Mouse (Mus musculus): ENCODE measurements at regions not wholly inside any gene's neighbourhood (a gene's known extent, or its start where the extent isn't known, plus 50 kb on each side); places are given as distances from the start of the nearest gene placed in this dataset.

DNA sequence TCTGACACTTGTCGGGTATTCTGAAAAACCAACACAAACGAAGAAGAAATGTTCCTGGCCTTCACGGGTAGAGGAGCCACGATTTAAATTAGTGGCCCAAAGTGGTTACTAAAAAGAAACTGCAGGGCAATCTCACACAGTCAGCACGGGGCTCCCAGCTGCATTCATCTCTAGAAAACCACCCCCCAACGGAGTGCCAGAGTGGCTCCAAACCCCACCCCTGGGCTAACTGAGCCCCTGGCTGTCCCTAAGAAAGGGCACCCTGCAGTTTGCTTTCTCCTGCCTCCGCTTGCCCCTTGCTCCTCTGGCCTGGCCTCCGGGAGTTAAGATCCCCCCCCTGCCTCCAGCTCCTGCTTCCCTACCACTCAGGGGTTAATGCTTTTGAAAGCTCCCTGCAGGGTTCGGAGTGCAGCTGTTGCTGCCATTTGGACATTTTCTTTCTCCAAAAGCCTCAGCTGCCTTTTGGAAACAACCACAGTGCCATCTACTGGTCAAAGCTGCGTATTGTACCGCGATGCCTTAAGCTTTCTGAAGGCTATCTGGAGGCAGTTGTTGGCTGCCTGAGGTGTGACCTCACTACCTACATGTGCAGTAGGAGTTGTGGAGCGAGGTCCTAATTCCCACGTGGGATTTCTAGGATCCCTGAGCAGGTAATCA is 92.9 kb upstream of the Castor2 start:
- H3K36me3 ChIP-seq (ENCODE audit: control insufficient read depth, insufficient read depth, low read length) = no peaks in the 10 kb centered on the region
- H3K27me3 ChIP-seq (ENCODE audit: control insufficient read depth, insufficient read depth, low read length) = no peaks in the 10 kb centered on the region
- peak overlapping the region; percentile 45; the same call in 1 of the 2 replicates for H3K4me2 ChIP-seq (ENCODE audit: low read depth, low read length)
- peak; percentile 77; the same call in 1 of the 2 replicates for ATAC-seq (ENCODE audit: low read depth)
- H3K9me3 ChIP-seq (ENCODE audit: control insufficient read depth, low read length) = no peaks in the 10 kb centered on the region
- no peak overlapping the region for H3K27ac ChIP-seq (ENCODE audit: low read depth, low read length)
- H3K4me1 ChIP-seq (ENCODE audit: control insufficient read depth, insufficient read depth, low read length) = peaks cover 5% of the 10 kb centered on the region
- H3K9ac ChIP-seq (replicated peaks; ENCODE audit: low read depth, low read length) = no peak overlapping the region
- H3K4me3 ChIP-seq (ENCODE audit: low read depth, low read length) = no peak overlapping the region
- WGBS = under 1% methylated on average over 14 of the region's 14 CpGs

- H3K4me1 ChIP-seq (ENCODE audit: control insufficient read depth, insufficient read depth, low read length) = peaks cover 5% of the 10 kb centered on the region
- WGBS = 28% methylated on average over 3 of the region's 3 CpGs
These were observed 93.5 kb upstream of the Castor2 start for GRCm38 (mm10) chr5:134006001-134006400.

DNA sequence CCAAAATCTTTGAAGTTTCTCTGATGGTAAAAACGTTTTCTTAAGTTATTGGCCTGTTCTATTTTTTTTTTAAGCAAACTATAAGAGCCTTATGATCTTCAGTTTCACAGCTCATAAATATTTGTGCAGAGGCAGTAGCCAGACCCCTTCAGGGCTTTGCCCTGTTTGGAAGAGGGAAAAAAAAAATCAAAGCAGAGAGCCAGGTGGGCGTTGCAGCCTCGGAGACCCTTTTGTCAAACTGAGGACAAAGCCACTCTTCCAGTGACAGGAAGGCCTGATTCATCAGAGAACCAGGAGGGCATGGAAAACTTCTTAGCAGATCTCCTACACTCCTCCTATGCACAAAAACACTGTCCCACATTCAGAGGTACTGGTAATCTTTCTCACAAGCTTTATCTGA is 99.4 kb upstream of the Castor2 start:
- no peaks in the 10 kb centered on the region for H3K27me3 ChIP-seq (ENCODE audit: control insufficient read depth, insufficient read depth, low read length)
- no peak overlapping the region for H3K4me3 ChIP-seq (ENCODE audit: low read depth, low read length)
- H3K4me2 ChIP-seq (ENCODE audit: low read depth, low read length) = no peak overlapping the region
- no peak overlapping the region for H3K27ac ChIP-seq (ENCODE audit: low read depth, low read length)
- H3K9me3 ChIP-seq (ENCODE audit: control insufficient read depth, low read length) = no peaks in the 10 kb centered on the region
- WGBS = 6% methylated on average over 3 of the region's 3 CpGs
- no peaks in the 10 kb centered on the region for H3K4me1 ChIP-seq (ENCODE audit: control insufficient read depth, insufficient read depth, low read length)
- no peak overlapping the region for H3K9ac ChIP-seq (replicated peaks; ENCODE audit: low read depth, low read length)
- H3K36me3 ChIP-seq (ENCODE audit: control insufficient read depth, insufficient read depth, low read length) = no peaks in the 10 kb centered on the region
- no peak for ATAC-seq (ENCODE audit: low read depth)

More at GRCm38 (mm10) chr5:134006001-134006400, 93.5 kb upstream of the Castor2 start:
- Histone ChIP-seq H3K9ac (replicated peaks; ENCODE audit: low read depth, low read length) (no peak overlapping the region), H3K27ac (ENCODE audit: low read depth, low read length) (no peak overlapping the region), H3K36me3 (ENCODE audit: control insufficient read depth, insufficient read depth, low read length) (no peaks in the 10 kb centered on the region), H3K4me2 (ENCODE audit: low read depth, low read length) (no peak overlapping the region), H3K27me3 (ENCODE audit: control insufficient read depth, insufficient read depth, low read length) (no peaks in the 10 kb centered on the region), H3K9me3 (ENCODE audit: control insufficient read depth, low read length) (no peaks in the 10 kb centered on the region), H3K4me3 (ENCODE audit: low read depth, low read length) (no peak overlapping the region)
- ATAC-seq (ENCODE audit: low read depth) = no peak

GRCm38 (mm10) chr5:133999698-134000097 is 99.8 kb upstream of the Castor2 start:
- Histone ChIP-seq H3K9me3 (ENCODE audit: control insufficient read depth, low read length) (no peaks in the 10 kb centered on the region), H3K4me3 (ENCODE audit: low read depth, low read length) (no peak overlapping the region), H3K27me3 (ENCODE audit: control insufficient read depth, insufficient read depth, low read length) (no peaks in the 10 kb centered on the region), H3K4me2 (ENCODE audit: low read depth, low read length) (no peak overlapping the region), H3K4me1 (ENCODE audit: control insufficient read depth, insufficient read depth, low read length) (no peaks in the 10 kb centered on the region), H3K36me3 (ENCODE audit: control insufficient read depth, insufficient read depth, low read length) (no peaks in the 10 kb centered on the region), H3K27ac (ENCODE audit: low read depth, low read length) (no peak overlapping the region), H3K9ac (replicated peaks; ENCODE audit: low read depth, low read length) (no peak overlapping the region)
- no peak for ATAC-seq (ENCODE audit: low read depth)
- WGBS = 7% methylated on average over 5 of the region's 5 CpGs

- Histone ChIP-seq H3K36me3 (ENCODE audit: control insufficient read depth, insufficient read depth, low read length) (no peaks in the 10 kb centered on the region), H3K4me2 (ENCODE audit: low read depth, low read length) (no peak overlapping the region), H3K4me1 (ENCODE audit: control insufficient read depth, insufficient read depth, low read length) (no peaks in the 10 kb centered on the region; the same call in 1 of the 2 replicates), H3K27ac (ENCODE audit: low read depth, low read length) (no peak overlapping the region), H3K9me3 (ENCODE audit: control insufficient read depth, low read length) (no peaks in the 10 kb centered on the region), H3K27me3 (ENCODE audit: control insufficient read depth, insufficient read depth, low read length) (no peaks in the 10 kb centered on the region), H3K9ac (replicated peaks; ENCODE audit: low read depth, low read length) (no peak overlapping the region), H3K4me3 (ENCODE audit: low read depth, low read length) (no peak overlapping the region)
- no peak for ATAC-seq (ENCODE audit: low read depth)
- 31% methylated on average over 2 of the region's 2 CpGs for WGBS
These were observed 107.5 kb upstream of the Castor2 start for GRCm38 (mm10) chr5:133991994-133992393.

GRCm38 (mm10) chr5:133991556-133991955 is 108.0 kb upstream of the Castor2 start:
- WGBS = 14% methylated on average over 3 of the region's 3 CpGs
- ATAC-seq (ENCODE audit: low read depth) = no peak
- no peak overlapping the region for H3K9ac ChIP-seq (replicated peaks; ENCODE audit: low read depth, low read length)
- no peak overlapping the region for H3K27ac ChIP-seq (ENCODE audit: low read depth, low read length)
- no peak overlapping the region for H3K4me3 ChIP-seq (ENCODE audit: low read depth, low read length)
- no peaks in the 10 kb centered on the region; the same call in 1 of the 2 replicates for H3K4me1 ChIP-seq (ENCODE audit: control insufficient read depth, insufficient read depth, low read length)
- no peak overlapping the region for H3K4me2 ChIP-seq (ENCODE audit: low read depth, low read length)
- no peaks in the 10 kb centered on the region for H3K9me3 ChIP-seq (ENCODE audit: control insufficient read depth, low read length)
- H3K27me3 ChIP-seq (ENCODE audit: control insufficient read depth, insufficient read depth, low read length) = no peaks in the 10 kb centered on the region
- no peaks in the 10 kb centered on the region for H3K36me3 ChIP-seq (ENCODE audit: control insufficient read depth, insufficient read depth, low read length)

DNA sequence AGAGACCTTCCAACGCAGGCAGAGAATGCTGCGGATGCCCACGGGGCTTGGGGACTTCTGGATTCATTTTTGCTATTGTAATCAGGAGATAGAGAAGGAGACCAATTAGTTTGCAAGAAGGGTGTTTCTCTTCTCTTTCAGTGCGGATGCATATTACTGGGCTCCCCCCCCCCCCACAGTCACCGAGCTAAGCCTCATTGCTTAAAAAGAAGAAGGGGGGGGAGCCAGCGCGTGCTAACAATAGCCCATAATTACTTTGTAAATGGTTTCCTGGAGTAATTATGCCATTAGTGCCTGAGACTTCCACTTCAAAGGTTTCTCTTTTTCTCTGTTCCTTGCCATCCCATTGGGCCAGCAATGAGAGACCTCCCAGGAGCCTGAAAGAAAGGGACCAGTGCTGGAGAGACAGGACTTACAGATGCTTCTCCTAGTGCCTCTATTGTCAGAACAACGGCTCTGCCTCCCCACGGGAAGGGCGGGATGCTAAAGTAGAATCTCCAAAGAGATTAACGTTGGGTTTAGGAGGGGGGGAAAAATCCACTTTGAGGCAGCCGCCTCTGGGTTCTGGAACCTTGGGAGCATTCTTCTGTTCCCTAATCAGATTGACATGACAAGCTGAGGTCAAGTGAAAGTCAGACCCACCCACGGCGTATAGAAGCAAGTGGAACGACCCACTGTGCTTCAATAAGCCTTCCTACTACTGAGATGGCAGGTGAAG is 116.1 kb upstream of the Castor2 start:
- Histone ChIP-seq H3K36me3 (ENCODE audit: control insufficient read depth, insufficient read depth, low read length) (no peaks in the 10 kb centered on the region), H3K27ac (ENCODE audit: low read depth, low read length) (no peak overlapping the region), H3K27me3 (ENCODE audit: control insufficient read depth, insufficient read depth, low read length) (no peaks in the 10 kb centered on the region), H3K9me3 (ENCODE audit: control insufficient read depth, low read length) (no peaks in the 10 kb centered on the region), H3K9ac (replicated peaks; ENCODE audit: low read depth, low read length) (no peak overlapping the region), H3K4me1 (ENCODE audit: control insufficient read depth, insufficient read depth, low read length) (peaks cover 15% of the 10 kb centered on the region), H3K4me2 (ENCODE audit: low read depth, low read length) (no peak overlapping the region), H3K4me3 (ENCODE audit: low read depth, low read length) (no peak overlapping the region)
- peak; percentile 56 for ATAC-seq (ENCODE audit: low read depth)
- WGBS = 3% methylated on average over 15 of the region's 15 CpGs

DNA sequence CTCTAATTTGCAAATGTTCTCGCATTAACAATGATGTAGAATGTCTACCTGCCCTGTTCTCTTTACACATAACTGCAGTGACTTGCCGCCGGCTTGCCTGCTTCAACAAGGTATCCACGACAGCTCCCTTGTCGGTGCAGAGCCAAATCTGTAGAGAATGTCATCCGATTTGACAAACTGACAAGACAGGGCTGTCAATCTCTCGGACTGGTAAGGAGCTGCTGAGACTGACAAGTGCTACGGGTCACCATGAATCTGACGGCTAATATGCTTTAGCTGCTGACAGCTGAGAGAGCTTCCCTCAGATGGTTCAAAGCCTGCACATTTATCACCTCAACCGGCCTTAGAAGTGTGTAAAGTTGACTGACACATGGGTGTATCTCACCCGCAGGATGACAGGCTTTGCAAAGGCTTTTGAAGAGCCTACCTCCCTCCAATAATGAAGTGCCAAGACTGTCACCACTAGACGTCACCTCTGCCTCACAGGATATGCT is 129.0 kb upstream of the Castor2 start:
- H3K9ac ChIP-seq (replicated peaks; ENCODE audit: low read depth, low read length) = no peak overlapping the region
- H3K9me3 ChIP-seq (ENCODE audit: control insufficient read depth, low read length) = no peaks in the 10 kb centered on the region; the same call in 1 of the 2 replicates
- no peaks in the 10 kb centered on the region for H3K36me3 ChIP-seq (ENCODE audit: control insufficient read depth, insufficient read depth, low read length)
- H3K4me3 ChIP-seq (ENCODE audit: low read depth, low read length) = no peak overlapping the region
- ATAC-seq (ENCODE audit: low read depth) = no peak
- no peak overlapping the region for H3K27ac ChIP-seq (ENCODE audit: low read depth, low read length)
- H3K4me1 ChIP-seq (ENCODE audit: control insufficient read depth, insufficient read depth, low read length) = no peaks in the 10 kb centered on the region
- no peaks in the 10 kb centered on the region for H3K27me3 ChIP-seq (ENCODE audit: control insufficient read depth, insufficient read depth, low read length)
- 79% methylated on average over 12 of the region's 12 CpGs for WGBS
- H3K4me2 ChIP-seq (ENCODE audit: low read depth, low read length) = no peak overlapping the region

DNA sequence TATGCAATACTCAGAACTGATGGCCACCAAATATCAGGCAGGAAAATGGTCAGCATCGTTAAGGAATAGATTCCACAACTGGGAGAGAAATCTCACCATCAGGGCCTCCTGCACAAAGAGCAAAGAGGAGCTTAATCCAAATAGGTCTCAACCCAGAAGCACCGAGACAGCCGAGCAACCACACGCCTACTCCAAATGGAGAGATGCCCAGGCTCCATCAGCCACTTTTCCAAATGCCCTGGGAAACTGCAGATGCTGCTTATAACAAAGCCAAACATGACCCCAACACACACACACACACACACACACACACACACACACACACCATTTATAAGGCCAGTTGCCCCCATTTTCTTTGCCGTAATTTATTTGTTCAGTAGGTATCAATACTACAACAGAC is 136.2 kb upstream of the Castor2 start:
- no peak overlapping the region for H3K9ac ChIP-seq (replicated peaks; ENCODE audit: low read depth, low read length)
- no peak overlapping the region for H3K27ac ChIP-seq (ENCODE audit: low read depth, low read length)
- H3K36me3 ChIP-seq (ENCODE audit: control insufficient read depth, insufficient read depth, low read length) = no peaks in the 10 kb centered on the region
- H3K27me3 ChIP-seq (ENCODE audit: control insufficient read depth, insufficient read depth, low read length) = no peaks in the 10 kb centered on the region
- H3K9me3 ChIP-seq (ENCODE audit: control insufficient read depth, low read length) = no peaks in the 10 kb centered on the region; the same call in 1 of the 2 replicates
- no peak overlapping the region for H3K4me3 ChIP-seq (ENCODE audit: low read depth, low read length)
- H3K4me2 ChIP-seq (ENCODE audit: low read depth, low read length) = no peak overlapping the region
- 83% methylated on average over 5 of the region's 5 CpGs for WGBS
- ATAC-seq (ENCODE audit: low read depth) = no peak
- H3K4me1 ChIP-seq (ENCODE audit: control insufficient read depth, insufficient read depth, low read length) = no peaks in the 10 kb centered on the region

Data from neural tube, embryonic 14.5 days (tissue).